Mouse (Mus musculus) forebrain, embryonic 15.5 days (tissue): Measurements from ENCODE around the gene Mettl26. TPM values are rescaled to one million over a fixed set of nuclear protein-coding genes. Genes with fewer than 3 reads are reported as not detected.

Experiments
- ATAC-seq: fragments of 200-750 bp; cut with Nextera tagmentation; replicated peaks from 2 replicates; pipeline ENCODE4 v1.8.0; 2017; ENCODE audit warnings: mild to moderate bottlenecking, moderate TSS enrichment, moderate library complexity
- H3K27ac ChIP-seq: fragments of 300-500 bp; sonication (generic); replicated peaks from 2 replicates; pipeline ENCODE4 v1.5.1; 2015; ENCODE audit warnings: mild to moderate bottlenecking, inconsistent platforms
- H3K27me3 ChIP-seq: fragments of 300-500 bp; sonication (generic); 2 replicates; pipeline ENCODE4 v1.6.1; 2015; ENCODE audit warnings: inconsistent platforms
- H3K36me3 ChIP-seq: fragments of 300-500 bp; sonication (generic); 2 replicates; pipeline ENCODE4 v1.6.1; 2015; ENCODE audit warnings: mild to moderate bottlenecking, inconsistent platforms
- H3K4me1 ChIP-seq: fragments of 300-500 bp; sonication (generic); 2 replicates; pipeline ENCODE4 v1.6.1; 2015; ENCODE audit warnings: inconsistent platforms
- H3K4me2 ChIP-seq: fragments of 300-500 bp; sonication (generic); replicated peaks from 2 replicates; pipeline ENCODE4 v1.6.1; 2015; ENCODE audit warnings: mild to moderate bottlenecking, inconsistent platforms
- H3K4me3 ChIP-seq: fragments of 300-500 bp; sonication (generic); 2 replicates; pipeline ENCODE4 v1.5.1; 2015; ENCODE audit warnings: mild to moderate bottlenecking, inconsistent platforms
- H3K9ac ChIP-seq: fragments of 300-500 bp; sonication (generic); replicated peaks from 2 replicates; pipeline ENCODE4 v1.6.1; 2015; ENCODE audit warnings: mild to moderate bottlenecking, inconsistent platforms
- H3K9me3 ChIP-seq: fragments of 300-500 bp; sonication (generic); 2 replicates; pipeline ENCODE4 v1.6.1; 2016; ENCODE audit warnings: inconsistent platforms
- WGBS: fragments of 180-500 bp; shearing (Covaris S2); methylation state at CpG from one replicate; pipeline ENCODE4 v1.1.7; 2015; ENCODE audit warnings: mixed read lengths; 5-methylcytosine and 5-hydroxymethylcytosine counted together
- polyA plus RNA-seq: library from polyadenylated mRNA; unstranded; fragments of >200 nt; fragmentation: Nextera tagmentation; extraction: Ambion mirVana; gene quantifications from 2 replicates; pipeline ENCODE4 v1.2.1, GENCODE M21; 2015

The Mettl26 gene
- 61.8 and 62.0 TPM in 2 replicates for polyA plus RNA-seq

- ATAC-seq = peak; percentile 77
- H3K27ac ChIP-seq = peak within 1 kb of the TSS; percentile 94
- H3K4me1 ChIP-seq = peaks cover 27% of the 10 kb centered on the region
- H3K9me3 ChIP-seq = no peaks in the 10 kb centered on the region
- WGBS = under 1% methylated on average over 25 of the region's 25 CpGs
- H3K27me3 ChIP-seq = no peaks in the 10 kb centered on the region
- peak within 1 kb of the TSS; percentile 97 for H3K4me2 ChIP-seq
- H3K36me3 ChIP-seq = peaks cover 20% of the 10 kb centered on the region
- peak within 1 kb of the TSS; percentile 85 for H3K9ac ChIP-seq
- H3K4me3 ChIP-seq = peak within 1 kb of the TSS; percentile 75
These were observed at the start of gene Mettl26 for GRCm38 (mm10) chr17:25874721-25875170. Gene Mettl26 (plus strand): TSS chr17:25875074.

- 90% methylated on average over 6 of the region's 6 CpGs for WGBS
- H3K4me2 ChIP-seq = peak overlapping the region; percentile 88; the same call in 1 of the 2 replicates
These were observed 49.6 kb upstream of the Mettl26 start for GRCm38 (mm10) chr17:25825311-25825710.

GRCm38 (mm10) chr17:25825984-25826570 is 48.8 kb upstream of the Mettl26 start:
- 96% methylated on average over 27 of the region's 27 CpGs for WGBS
- no peaks in the 10 kb centered on the region for H3K27me3 ChIP-seq
- ATAC-seq = no peak
- no peak overlapping the region for H3K9ac ChIP-seq
- no peak overlapping the region for H3K27ac ChIP-seq
- H3K9me3 ChIP-seq = no peaks in the 10 kb centered on the region
- peaks cover 25% of the 10 kb centered on the region for H3K36me3 ChIP-seq
- H3K4me1 ChIP-seq = peaks cover 66% of the 10 kb centered on the region
- H3K4me3 ChIP-seq = no peak overlapping the region
- H3K4me2 ChIP-seq = no peak overlapping the region

More at GRCm38 (mm10) chr17:25825311-25825710, 49.6 kb upstream of the Mettl26 start:
- peaks cover 59% of the 10 kb centered on the region for H3K4me1 ChIP-seq
- peaks cover 18% of the 10 kb centered on the region for H3K36me3 ChIP-seq
- H3K9me3 ChIP-seq = no peaks in the 10 kb centered on the region
- 0 out of 2 replicates have a peak, but pooled peaks cover under 1% of the 10 kb centered on the region for H3K27me3 ChIP-seq
- ATAC-seq = no peak
- H3K27ac ChIP-seq = no peak overlapping the region
- no peak overlapping the region for H3K4me3 ChIP-seq
- H3K9ac ChIP-seq = no peak overlapping the region

- WGBS = 94% methylated on average over 13 of the region's 13 CpGs
- H3K36me3 ChIP-seq = peaks cover 32% of the 10 kb centered on the region
These were observed 47.9 kb upstream of the Mettl26 start for GRCm38 (mm10) chr17:25827011-25827410.

GRCm38 (mm10) chr17:25827546-25828222 is 47.2 kb upstream of the Mettl26 start:
- no peak overlapping the region for H3K27ac ChIP-seq
- no peak overlapping the region for H3K4me3 ChIP-seq
- WGBS = 94% methylated on average over 22 of the region's 22 CpGs
- H3K9me3 ChIP-seq = no peaks in the 10 kb centered on the region
- H3K36me3 ChIP-seq = peaks cover 32% of the 10 kb centered on the region
- H3K9ac ChIP-seq = no peak overlapping the region
- peaks cover 78% of the 10 kb centered on the region for H3K4me1 ChIP-seq
- H3K4me2 ChIP-seq = peak overlapping the region; percentile 79; the same call in 1 of the 2 replicates
- H3K27me3 ChIP-seq = no peaks in the 10 kb centered on the region
- ATAC-seq = no peak

More at GRCm38 (mm10) chr17:25827011-25827410, 47.9 kb upstream of the Mettl26 start:
- Histone ChIP-seq H3K9me3 (no peaks in the 10 kb centered on the region), H3K4me3 (no peak overlapping the region), H3K4me1 (peaks cover 76% of the 10 kb centered on the region), H3K27me3 (no peaks in the 10 kb centered on the region), H3K27ac (no peak overlapping the region), H3K9ac (no peak overlapping the region), H3K4me2 (no peak overlapping the region)
- ATAC-seq = no peak

GRCm38 (mm10) chr17:25828223-25828594 is 46.7 kb upstream of the Mettl26 start:
- Histone ChIP-seq H3K4me1 (peaks cover 75% of the 10 kb centered on the region), H3K27ac (peak overlapping the region; percentile 93), H3K27me3 (no peaks in the 10 kb centered on the region), H3K9ac (0 out of 2 replicates have a peak overlapping the region, but pooled peaks have one; percentile 75), H3K4me3 (peak overlapping the region; percentile 60), H3K9me3 (no peaks in the 10 kb centered on the region), H3K36me3 (peaks cover 32% of the 10 kb centered on the region), H3K4me2 (peak overlapping the region; percentile 79)
- peak; percentile 0; the same call in 1 of the 2 replicates for ATAC-seq
- 82% methylated on average over 8 of the region's 8 CpGs for WGBS

- H3K27ac ChIP-seq = peak within 1 kb of the TSS; percentile 93
- peaks cover 32% of the 10 kb centered on the region for H3K36me3 ChIP-seq
- H3K9ac ChIP-seq = peak within 1 kb of the TSS; percentile 75
- H3K27me3 ChIP-seq = no peaks in the 10 kb centered on the region
- H3K4me2 ChIP-seq = peak within 1 kb of the TSS; percentile 79
- peak within 1 kb of the TSS; percentile 60 for H3K4me3 ChIP-seq
- ATAC-seq = peak; percentile 62
- WGBS = 2% methylated on average over 32 of the region's 32 CpGs
- H3K4me1 ChIP-seq = peaks cover 79% of the 10 kb centered on the region
- H3K9me3 ChIP-seq = no peaks in the 10 kb centered on the region
These were observed 45.9 kb upstream of the Mettl26 start, which contains the start of gene Jmjd8 for GRCm38 (mm10) chr17:25828712-25829557. Gene Jmjd8 (plus strand): TSS chr17:25828867.

- Histone ChIP-seq H3K4me2 (peak overlapping the region; percentile 79), H3K36me3 (peaks cover 32% of the 10 kb centered on the region), H3K9me3 (no peaks in the 10 kb centered on the region), H3K27ac (peak overlapping the region; percentile 93), H3K9ac (peak overlapping the region; percentile 75), H3K4me3 (peak overlapping the region; percentile 60), H3K4me1 (peaks cover 79% of the 10 kb centered on the region), H3K27me3 (no peaks in the 10 kb centered on the region)
- WGBS = 47% methylated on average over 8 of the region's 8 CpGs
- ATAC-seq = no peak
These were observed 45.3 kb upstream of the Mettl26 start for GRCm38 (mm10) chr17:25829558-25830017.

- no peaks in the 10 kb centered on the region for H3K27me3 ChIP-seq
- no peak overlapping the region for H3K27ac ChIP-seq
- ATAC-seq = no peak
- peak overlapping the region; percentile 79 for H3K4me2 ChIP-seq
- H3K4me1 ChIP-seq = peaks cover 79% of the 10 kb centered on the region
- no peaks in the 10 kb centered on the region for H3K9me3 ChIP-seq
- peak overlapping the region; percentile 60 for H3K4me3 ChIP-seq
- peaks cover 32% of the 10 kb centered on the region for H3K36me3 ChIP-seq
- WGBS = 83% methylated on average over 4 of the region's 4 CpGs
- H3K9ac ChIP-seq = no peak overlapping the region
These were observed 44.6 kb upstream of the Mettl26 start for GRCm38 (mm10) chr17:25830200-25830753.

GRCm38 (mm10) chr17:25830806-25831431 is 44.0 kb upstream of the Mettl26 start:
- Histone ChIP-seq H3K4me3 (peak overlapping the region; percentile 55), H3K27ac (no peak overlapping the region), H3K27me3 (no peaks in the 10 kb centered on the region), H3K4me2 (peak overlapping the region; percentile 87), H3K9me3 (no peaks in the 10 kb centered on the region), H3K9ac (0 out of 2 replicates have a peak overlapping the region, but pooled peaks have one; percentile 68), H3K4me1 (peaks cover 81% of the 10 kb centered on the region), H3K36me3 (peaks cover 32% of the 10 kb centered on the region)
- WGBS = 85% methylated on average over 14 of the region's 14 CpGs
- ATAC-seq = no peak
